ENCODE assay signal across 10 mouse cellular contexts in the genomic region with DNA sequence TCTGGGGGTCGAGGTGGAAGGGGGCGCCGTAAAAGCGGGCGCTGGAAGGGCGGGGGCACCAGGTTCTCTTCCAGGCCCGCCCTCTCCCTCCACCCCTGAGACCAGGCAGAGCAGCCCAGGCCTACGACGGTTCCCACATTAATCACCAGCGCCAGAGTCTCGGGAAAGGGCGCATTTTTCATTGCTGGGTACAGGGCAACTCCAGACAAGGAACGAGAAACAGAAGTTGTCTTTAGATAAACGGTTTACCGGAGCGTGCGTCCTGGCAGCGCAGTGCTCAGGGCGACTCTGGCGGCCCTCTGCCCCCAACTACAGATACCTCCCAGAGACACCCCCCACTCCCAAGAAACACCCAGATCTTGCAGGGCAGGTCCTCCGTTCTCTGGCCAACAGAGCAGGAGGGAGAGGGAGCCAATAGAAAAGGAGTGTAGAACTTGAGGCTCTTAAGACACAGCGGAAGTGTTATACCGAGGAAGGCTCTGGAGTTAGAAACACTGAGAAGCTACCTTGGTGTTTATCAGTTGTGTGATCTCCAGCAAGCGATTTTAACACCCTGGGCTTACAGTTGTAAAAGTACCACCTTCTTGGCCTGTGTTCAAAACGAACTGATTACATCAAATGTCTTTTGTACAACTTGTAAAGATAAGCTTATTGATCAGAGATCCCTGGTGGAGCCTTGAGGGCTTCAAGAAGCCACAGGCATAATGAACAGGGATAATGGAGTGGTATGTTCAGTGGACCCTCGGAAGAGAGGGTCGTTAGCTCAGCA. TPM values are rescaled to one million over a fixed set of nuclear protein-coding genes. Genes with fewer than 3 reads are reported as not detected.
DNase-seq lines count a peak whose midpoint lies in the region; ATAC-seq lines count a peak whose summit lies in the region.
"Had no signal": no experiment of that assay in that cellular context is flagged by ENCODE, and none has a peak within 500 bp of the region (broad histone marks: within the 10 kb centered on the region; RNA-seq: fewer than 3 reads in every experiment).

No protein-coding gene starts in this region.

- no peaks in the 10 kb centered on the region for H3K9me3 ChIP-seq in megakaryocyte, embryonic 14.5 days
- H3K9me3 ChIP-seq in limb, embryonic 11.5 days (ENCODE audit: control insufficient read depth, low read length), result no peaks in the 10 kb centered on the region
- no peaks in the 10 kb centered on the region for H3K9me3 ChIP-seq in neural tube, embryonic 12.5 days

- H3K4me3 ChIP-seq in megakaryocyte, embryonic 14.5 days (replicated peaks), result peak overlapping the region; percentile 69
- H3K4me3 ChIP-seq in limb, embryonic 11.5 days (ENCODE audit: low read depth, low read length), result no peak overlapping the region
- no peak overlapping the region for H3K4me3 ChIP-seq in neural tube, embryonic 12.5 days
- H3K4me3 ChIP-seq: left cerebral cortex, adult 2 months had no signal

- H3K4me2 ChIP-seq in limb, embryonic 11.5 days (ENCODE audit: low read depth, severe bottlenecking), result no peak overlapping the region
- peak overlapping the region; percentile 50 for H3K4me2 ChIP-seq in neural tube, embryonic 12.5 days (replicated peaks)

- intact Hi-C loops in left cerebral cortex, postnatal 10 days (cut with DNase I), result loop anchor here (5.0 kb wide), 1 partner anchor 1152 kb away; no protein-coding TSS in a partner anchor

- WGBS in limb, embryonic 11.5 days, result under 1% methylated on average over 27 of the region's 27 CpGs
- WGBS in neural tube, embryonic 12.5 days, result 1% methylated on average over 27 of the region's 27 CpGs

- no peak overlapping the region for H3K27ac ChIP-seq in limb, embryonic 11.5 days (replicated peaks; ENCODE audit: low read depth, low read length)
- H3K27ac ChIP-seq in neural tube, embryonic 12.5 days, result no peak overlapping the region
- H3K27ac ChIP-seq: left cerebral cortex, adult 2 months had no signal

- peaks cover 19% of the 10 kb centered on the region for H3K4me1 ChIP-seq in megakaryocyte, embryonic 14.5 days
- peaks cover 3% of the 10 kb centered on the region; the same call in 1 of the 2 replicates for H3K4me1 ChIP-seq in limb, embryonic 11.5 days (ENCODE audit: control insufficient read depth, insufficient read depth, low read length)
- H3K4me1 ChIP-seq in neural tube, embryonic 12.5 days, result peaks cover 16% of the 10 kb centered on the region

- ATAC-seq in megakaryocyte, adult 5-6 weeks (ENCODE audit: poor library complexity, severe bottlenecking), result no peak
- ATAC-seq in limb, embryonic 11.5 days (ENCODE audit: insufficient number of reproducible peaks, low FRiP score, low TSS enrichment, low read depth), result no peak
- ATAC-seq in neural tube, embryonic 12.5 days (ENCODE audit: low FRiP score, low read depth), result peak; percentile 61; the same call in 1 of the 2 replicates

- H3K27me3 ChIP-seq in megakaryocyte, embryonic 14.5 days (replicated peaks), result peaks cover 97% of the 10 kb centered on the region
- H3K27me3 ChIP-seq in limb, embryonic 11.5 days (ENCODE audit: control insufficient read depth, insufficient read depth, low read length), result peaks cover 97% of the 10 kb centered on the region
- peaks cover 99% of the 10 kb centered on the region for H3K27me3 ChIP-seq in neural tube, embryonic 12.5 days (replicated peaks)

- no peaks in the 10 kb centered on the region for H3K36me3 ChIP-seq in megakaryocyte, embryonic 14.5 days (replicated peaks; ENCODE audit: low read length)
- H3K36me3 ChIP-seq in limb, embryonic 11.5 days (ENCODE audit: control insufficient read depth, insufficient read depth, low read length), result no peaks in the 10 kb centered on the region
- no peaks in the 10 kb centered on the region for H3K36me3 ChIP-seq in neural tube, embryonic 12.5 days

- DNase-seq in embryo, embryonic 10 days (ENCODE audit: low spot score), result peak; percentile 75
- DNase-seq in limb, embryonic 11.5 days (ENCODE audit: low spot score), result peak; percentile 61
- no peak for DNase-seq in adrenal gland, postnatal 36 days
- no peak for DNase-seq in left cerebral cortex, postnatal 10 days (ENCODE audit: extremely low spot score in 1 of 2, low spot score in 2 of 2)
- DNase-seq in right cerebral cortex, postnatal 25 days, result no peak

- H3K9ac ChIP-seq in limb, embryonic 11.5 days (ENCODE audit: low read length), result no peak overlapping the region
- H3K9ac ChIP-seq in neural tube, embryonic 12.5 days, result no peak overlapping the region

RNA-seq across cellular contexts. Expression of gene Nkx2-3, which starts 12.2 kb away (rescaled TPM):
- polyA plus RNA-seq in megakaryocyte, embryonic 14.5 days (2012; ENCODE audit: insufficient read depth, low replicate concordance), result 0.18 TPM in 1 of 2 replicates, not detected in the other
- not detected in 2 replicates for total RNA-seq in megakaryocyte, adult 5-6 weeks (2015)
- total RNA-seq in megakaryocyte, adult 5-6 weeks (2017), result not detected in 2 replicates
- polyA plus RNA-seq in limb, embryonic 11.5 days (2014; fragmentation: Nextera tagmentation; extraction: Ambion mirVana), result not detected in 2 replicates
- polyA plus RNA-seq in neural tube, embryonic 12.5 days (2016; fragmentation: Nextera tagmentation; extraction: Ambion mirVana), result not detected in 2 replicates
- total RNA-seq in adrenal gland, postnatal 36 days (2021), result not detected
- not detected for total RNA-seq in left cerebral cortex, postnatal 10 days (2021)
- total RNA-seq: gastrocnemius, adult 18-20 months; left cerebral cortex, adult 2 months had no signal

Comparison
In these comparisons a context has a peak if more than half of its experiments do, and no peak if none do; other contexts are left out.
1. DNase-seq: peak in embryo, embryonic 10 days (single experiment) and limb, embryonic 11.5 days (single experiment); none in adrenal gland, postnatal 36 days (0 of 2), left cerebral cortex, postnatal 10 days (0 of 2) and right cerebral cortex, postnatal 25 days (single experiment).